Mouse (Mus musculus) adrenal gland, postnatal 36 days (tissue): ENCODE results near the gene Daam2. TPM values are rescaled to one million over a fixed set of nuclear protein-coding genes. Genes with fewer than 3 reads are reported as not detected.
"Not testable (repeated sequence)": the region's sequence is repeated elsewhere in the genome, so short reads cannot be mapped to it uniquely, and the experiment has no call there.

ENCODE experiments used
- DNase-seq, 2 experiments: peaks; one replicate each; pipeline ENCODE4 v3.0.0; 2021; ENCODE audit warnings: mixed read lengths in 1 of 2
- total RNA-seq, 2 experiments: library from RNA; stranded (reverse); gene quantifications; 2 replicates each; pipeline ENCODE4 v1.2.3; 2021

The Daam2 gene
- total RNA-seq, 2 experiments from 2014 or later = 26.6 to 34.9 TPM

- no peak for DNase-seq
Observed at GRCm38 (mm10) chr17:49481876-49482275, 82.3 kb downstream of the Daam2 start.

GRCm38 (mm10) chr17:49477370-49477769 lies 86.8 kb downstream of the Daam2 start:
- DNase-seq = peak in 1 of 2 experiments; percentile 13

GRCm38 (mm10) chr17:49475174-49475573 lies 89.0 kb downstream of the Daam2 start:
- no peak for DNase-seq

GRCm38 (mm10) chr17:49474051-49474450 lies 90.1 kb downstream of the Daam2 start:
- peak in 1 of 2 experiments; percentile 28 for DNase-seq

- peak in 1 of 2 experiments; percentile 44 for DNase-seq
Observed at GRCm38 (mm10) chr17:49472626-49473025, 91.5 kb downstream of the Daam2 start.

GRCm38 (mm10) chr17:49468223-49468622 lies 95.9 kb downstream of the Daam2 start:
- DNase-seq = peak; percentile 78 to 79

- no peak for DNase-seq
Observed at GRCm38 (mm10) chr17:49464884-49465283, 99.3 kb downstream of the Daam2 start.

- DNase-seq = no peak
Observed at GRCm38 (mm10) chr17:49458386-49458785, 105.8 kb downstream of the Daam2 start.

- no peak for DNase-seq
Observed at GRCm38 (mm10) chr17:49457833-49458232, 106.3 kb downstream of the Daam2 start.

GRCm38 (mm10) chr17:49456334-49456733 lies 107.8 kb downstream of the Daam2 start:
- DNase-seq = no peak

GRCm38 (mm10) chr17:49450922-49451321 lies 113.2 kb downstream of the Daam2 start:
- no peak for DNase-seq

GRCm38 (mm10) chr17:49449230-49449608 lies 114.9 kb downstream of the Daam2 start:
- DNase-seq = no peak

GRCm38 (mm10) chr17:49448570-49449229 lies 115.4 kb downstream of the Daam2 start:
- DNase-seq = peak in 1 of 2 experiments; percentile 27

GRCm38 (mm10) chr17:49442841-49443240 lies 121.3 kb downstream of the Daam2 start:
- not testable (repeated sequence) for DNase-seq

GRCm38 (mm10) chr17:49440331-49441130 lies 123.6 kb downstream of the Daam2 start:
- no peak for DNase-seq

GRCm38 (mm10) chr17:49439706-49440105 lies 124.4 kb downstream of the Daam2 start:
- no peak for DNase-seq

- no peak for DNase-seq
Observed at GRCm38 (mm10) chr17:49438822-49439574, 125.1 kb downstream of the Daam2 start.

GRCm38 (mm10) chr17:49437306-49437705 lies 126.8 kb downstream of the Daam2 start:
- not testable (repeated sequence) for DNase-seq

- DNase-seq = no peak
Observed at GRCm38 (mm10) chr17:49436631-49437030, 127.5 kb downstream of the Daam2 start.

- DNase-seq = no peak
Observed at GRCm38 (mm10) chr17:49435081-49435480, 129.1 kb downstream of the Daam2 start.

- no peak for DNase-seq
Observed at GRCm38 (mm10) chr17:49434236-49434635, 129.9 kb downstream of the Daam2 start.

GRCm38 (mm10) chr17:49433071-49433470 lies 131.1 kb downstream of the Daam2 start:
- no peak for DNase-seq
